Mouse (Mus musculus) gastrocnemius, postnatal 4 days (tissue): ENCODE measurements around the gene Rfxank. TPM values are rescaled to one million over a fixed set of nuclear protein-coding genes. Genes with fewer than 3 reads are reported as not detected.

ENCODE experiments used
- DNase-seq, 2 experiments: peaks; one replicate each; pipeline ENCODE4 v3.0.0; 2021 to 2022; ENCODE audit warnings: low spot score in 2 of 2, mixed read lengths in 2 of 2
- microRNA-seq: library from miRNA; unstranded; fragments of <30 nt; microRNA quantifications from one replicate; pipeline ENCODE4 v1.2.0, GENCODE M21; 2021
- total RNA-seq, 2 experiments: library from RNA; stranded (reverse); gene quantifications; 2 replicates each; pipeline ENCODE4 v1.2.3; 2021

Gene Rfxank
- total RNA-seq, 2 experiments from 2014 or later = 12.7 to 16.6 TPM

DNA sequence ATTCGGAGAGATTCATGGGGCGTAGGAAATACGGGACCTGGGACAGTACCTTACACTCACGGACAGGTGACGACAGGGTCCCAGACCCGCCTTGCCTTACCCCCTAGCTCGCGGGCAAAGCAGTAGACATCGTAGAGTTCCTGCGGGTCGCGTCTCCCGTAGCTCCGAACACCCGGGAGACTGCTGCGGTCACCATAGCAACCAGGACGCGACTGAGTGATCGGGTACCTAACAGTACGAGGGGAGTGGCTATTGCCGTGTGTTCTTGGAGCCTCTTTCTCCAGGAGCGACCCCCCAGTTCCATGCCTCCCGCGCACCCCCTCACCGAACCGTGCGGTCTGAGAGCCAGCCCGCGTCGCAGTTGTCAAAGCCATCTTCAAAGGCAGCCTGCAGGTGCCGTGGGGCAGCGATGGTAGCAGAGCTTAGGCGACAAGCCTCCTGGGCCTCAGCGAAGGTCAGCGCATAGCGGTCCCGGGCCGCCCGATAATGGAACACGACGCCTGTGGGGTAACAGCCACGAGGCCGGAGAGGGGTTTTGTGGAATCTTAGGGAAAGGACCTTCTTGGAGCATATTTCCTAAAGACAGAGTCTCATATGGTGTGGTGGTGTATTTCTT lies 26.4 kb downstream of the Rfxank start:
- no peak for DNase-seq

DNA sequence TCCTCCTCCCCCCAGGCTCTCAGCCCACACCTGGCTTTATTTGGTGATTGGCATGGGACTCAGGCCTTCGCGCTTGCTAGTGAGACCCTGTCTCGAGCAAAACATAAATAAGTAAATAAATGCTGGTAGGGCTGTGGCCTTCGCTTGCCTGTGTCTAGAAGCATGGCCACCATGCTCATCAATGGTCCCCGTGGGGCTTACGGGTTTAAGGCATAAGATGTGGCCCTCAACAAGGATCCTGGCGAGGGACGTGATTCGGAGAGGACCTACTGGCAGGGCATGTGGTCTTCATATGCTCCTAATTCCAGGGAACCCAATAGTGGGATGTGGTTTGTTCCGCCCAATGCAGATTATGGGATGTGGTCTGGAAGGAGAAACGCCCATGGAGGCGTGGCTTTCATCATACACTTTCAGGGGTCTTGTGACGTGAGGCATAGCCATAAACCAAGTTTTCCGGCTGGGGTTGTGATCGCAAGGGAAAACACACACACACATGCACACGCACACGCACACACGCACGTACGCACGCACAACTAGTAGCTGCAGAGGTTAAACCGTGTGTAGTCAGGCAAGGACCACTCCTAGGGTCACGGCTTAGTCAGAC lies 27.7 kb downstream of the Rfxank start:
- no peak for DNase-seq

DNA sequence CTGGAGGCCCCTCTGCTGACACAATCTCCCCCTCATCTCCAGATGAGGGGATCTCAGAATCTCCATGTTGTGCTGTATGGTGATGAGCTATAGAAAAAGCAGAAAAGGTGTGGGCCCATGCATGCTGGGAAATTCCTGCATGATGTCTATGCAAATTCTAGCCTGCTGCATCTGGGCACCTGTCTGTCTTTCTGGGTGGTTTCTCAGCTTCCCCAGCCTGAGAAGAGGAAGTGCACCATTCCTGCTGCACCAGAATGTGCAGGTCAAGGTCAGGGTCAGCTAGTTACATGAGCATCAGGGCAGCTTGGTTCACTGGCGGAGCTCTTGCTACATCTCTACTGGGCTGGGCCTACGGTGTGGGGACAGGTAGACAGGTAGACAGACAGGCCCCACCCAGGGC lies 28.5 kb downstream of the Rfxank start:
- no peak for DNase-seq

DNA sequence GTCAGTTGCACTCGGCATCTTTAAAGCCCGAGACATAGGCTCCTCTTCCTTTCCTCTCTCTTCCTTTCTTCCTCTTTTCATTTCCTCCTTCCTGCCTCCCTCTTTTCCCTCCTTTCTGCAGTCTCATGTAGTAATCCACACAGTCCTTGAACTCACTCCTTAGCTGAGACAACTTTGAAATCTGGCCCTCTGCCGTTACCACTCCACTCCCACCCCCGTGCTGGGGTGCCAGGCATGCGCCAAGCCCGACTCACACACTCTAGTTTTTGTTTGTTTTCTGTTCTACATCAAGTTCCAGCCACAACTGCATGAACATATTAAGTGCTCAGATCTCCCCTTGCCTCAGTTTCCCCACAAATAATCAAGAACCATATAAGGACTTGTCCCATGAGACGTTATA lies 34.0 kb downstream of the Rfxank start:
- no peak for DNase-seq

DNA sequence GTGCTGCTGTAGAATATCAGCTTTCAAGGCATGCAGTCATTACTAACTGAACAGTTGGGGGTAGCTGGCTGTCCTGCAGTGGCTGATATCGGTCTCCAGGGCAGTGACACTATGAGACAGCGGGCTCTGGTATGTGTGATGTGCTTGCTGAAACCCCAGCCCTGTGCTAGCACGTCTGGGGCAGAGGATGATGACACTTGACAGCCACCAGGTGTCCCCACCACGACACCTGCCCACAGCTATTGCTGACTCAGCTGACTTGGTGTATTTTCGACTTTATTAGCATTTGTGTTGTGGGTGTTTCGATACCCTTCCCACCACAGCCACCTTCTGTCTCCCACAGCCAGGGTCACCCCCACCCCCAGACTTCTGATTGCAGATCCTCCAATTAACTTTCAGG lies 34.4 kb downstream of the Rfxank start:
- DNase-seq = no peak

DNA sequence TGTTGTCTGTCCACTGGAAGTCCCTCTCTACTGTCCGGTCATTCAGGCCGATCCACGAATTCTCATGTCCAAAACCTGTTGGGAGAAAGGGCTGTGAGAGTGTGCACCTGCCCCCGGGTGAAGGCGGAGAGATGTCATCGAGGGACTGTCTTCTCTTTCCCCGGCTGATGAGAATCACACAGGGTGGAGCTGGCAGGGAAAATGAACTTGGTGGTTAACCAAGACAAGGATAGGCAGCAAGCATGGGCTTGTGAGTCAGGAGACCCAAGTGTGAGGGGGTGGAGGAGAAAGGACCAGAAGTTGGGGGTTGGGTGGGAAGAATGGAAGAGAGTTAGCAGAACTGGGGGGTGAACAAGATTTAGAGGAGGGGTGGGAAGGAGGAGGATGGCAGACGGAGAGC lies 38.7 kb downstream of the Rfxank start:
- DNase-seq = no peak

DNA sequence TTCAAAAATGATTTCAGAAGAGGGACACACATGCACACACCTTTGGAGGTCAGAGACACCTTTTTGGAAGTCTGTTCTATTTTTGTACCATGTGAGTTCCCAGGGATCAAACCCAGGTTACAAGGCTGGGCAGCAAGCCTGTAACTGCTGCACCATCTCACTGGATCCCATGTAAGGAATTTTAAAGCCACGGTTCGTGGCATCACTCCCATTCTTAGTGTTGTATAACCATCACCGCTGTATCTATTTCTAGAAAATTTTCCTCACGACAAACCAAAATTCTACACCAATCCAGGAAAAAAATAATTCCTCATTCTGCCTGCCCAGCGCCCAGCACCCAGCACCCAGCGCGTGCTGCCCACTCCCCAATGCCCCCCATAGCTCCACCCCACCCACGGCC lies 39.7 kb downstream of the Rfxank start:
- DNase-seq = no peak

DNA sequence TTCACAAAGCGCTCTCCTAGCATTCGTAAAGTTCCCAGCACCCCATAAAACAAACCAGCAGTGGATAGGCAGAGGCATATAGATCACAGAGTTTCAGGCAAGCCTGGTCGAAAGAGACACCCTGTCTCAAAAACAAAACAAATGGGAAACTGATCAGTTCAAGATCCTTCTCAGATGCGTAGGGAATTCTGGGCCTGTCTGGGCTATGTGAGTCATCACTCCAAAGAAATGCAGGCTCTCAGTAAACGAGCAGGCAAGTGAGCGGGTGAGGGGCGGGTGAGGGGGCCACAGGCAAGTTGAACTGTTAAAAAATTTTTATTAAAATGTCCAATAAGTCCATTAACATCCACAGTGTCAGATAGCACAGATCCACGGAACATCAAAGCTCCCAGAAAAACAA lies 46.2 kb downstream of the Rfxank start:
- DNase-seq = no peak

DNA sequence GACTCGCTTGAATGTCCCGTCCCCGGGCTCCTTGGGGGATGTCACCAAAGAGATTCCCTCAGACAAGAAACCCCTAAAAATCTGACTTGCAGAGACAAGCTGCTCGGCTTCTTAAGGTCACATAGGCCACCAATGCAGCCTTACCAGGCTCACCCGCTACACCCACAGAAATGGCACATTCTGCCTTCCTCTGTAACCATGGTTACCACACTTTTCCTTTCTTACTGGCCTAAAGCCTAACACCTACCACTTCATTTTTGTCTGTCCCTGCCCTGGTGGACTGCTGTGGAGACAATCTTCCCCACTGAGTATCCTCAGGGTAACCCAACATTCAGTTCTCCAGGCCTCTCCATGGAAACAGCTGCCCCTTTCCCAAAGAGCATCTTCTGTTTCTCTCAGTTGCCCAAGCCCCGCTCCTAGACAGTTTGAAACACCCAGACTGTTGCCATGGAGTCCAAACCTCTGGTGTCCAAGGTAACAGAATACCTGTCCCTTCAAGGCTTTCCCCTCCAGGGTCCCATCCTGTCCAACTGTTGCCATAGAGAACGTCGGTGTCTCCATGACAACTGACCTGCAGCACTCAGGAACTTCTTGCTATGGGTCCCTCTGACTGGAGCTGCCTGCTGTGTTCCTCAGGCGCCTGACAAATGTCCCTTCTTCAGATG lies 49.5 kb downstream of the Rfxank start:
- DNase-seq = no peak

DNA sequence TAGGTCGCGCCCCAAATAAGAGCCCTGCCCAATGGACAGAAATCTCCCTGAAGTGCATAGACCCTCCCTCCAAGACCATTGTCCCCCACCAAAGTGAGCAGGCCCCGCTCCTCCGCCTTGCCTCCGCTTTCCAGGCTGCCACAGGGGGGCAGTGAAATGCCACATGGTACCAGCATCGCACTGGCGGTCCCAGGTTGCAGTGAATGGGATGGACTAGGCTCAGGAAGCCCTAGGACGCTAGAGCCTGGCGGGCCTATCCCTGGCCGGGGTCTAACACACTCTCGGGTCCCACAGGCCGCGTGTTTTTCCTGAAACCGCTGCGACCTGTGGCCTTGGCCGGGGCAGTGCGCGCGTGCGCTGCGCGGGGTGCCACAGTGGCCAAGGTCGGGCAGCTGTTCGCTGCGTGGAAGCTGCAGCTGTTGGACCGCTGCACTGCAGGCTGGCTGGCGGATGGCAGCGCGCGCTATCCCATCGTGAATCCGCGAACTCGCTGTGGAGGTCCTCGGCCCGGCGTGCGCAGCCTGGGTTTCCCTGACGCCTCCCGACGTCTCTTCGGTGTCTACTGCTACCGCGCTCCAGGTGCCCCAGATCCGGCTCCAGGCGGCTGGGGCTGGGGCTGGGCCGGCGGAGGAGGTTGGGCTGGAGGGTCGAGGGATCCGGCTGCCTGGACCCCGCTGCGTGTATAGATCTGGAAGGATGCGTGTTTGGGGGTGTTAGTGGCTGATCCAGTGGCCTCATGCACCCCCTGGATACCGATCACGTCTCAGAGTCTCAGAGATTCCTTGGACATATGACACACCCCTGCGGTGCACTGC lies 50.9 kb downstream of the Rfxank start:
- no peak for DNase-seq

DNA sequence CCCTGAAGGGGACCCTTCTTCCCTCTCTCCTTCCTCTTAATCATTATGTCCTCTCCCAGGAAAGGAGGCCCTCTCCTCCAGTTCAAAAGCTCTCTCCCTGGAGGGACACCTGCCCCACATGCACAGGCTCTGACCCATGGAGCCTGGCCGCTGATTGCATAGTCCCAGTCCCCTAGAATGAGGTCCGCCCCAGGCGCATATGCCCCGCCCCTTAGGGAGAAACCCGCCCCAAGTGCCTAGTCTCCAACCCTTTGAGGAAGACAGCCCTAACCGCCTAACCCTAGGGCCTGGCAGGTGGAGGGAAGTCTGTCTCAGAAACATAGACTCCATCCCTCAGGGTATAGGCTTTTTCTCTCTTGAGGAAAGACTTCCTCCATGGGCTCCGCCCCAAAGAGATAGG lies 51.7 kb downstream of the Rfxank start:
- DNase-seq = no peak

DNA sequence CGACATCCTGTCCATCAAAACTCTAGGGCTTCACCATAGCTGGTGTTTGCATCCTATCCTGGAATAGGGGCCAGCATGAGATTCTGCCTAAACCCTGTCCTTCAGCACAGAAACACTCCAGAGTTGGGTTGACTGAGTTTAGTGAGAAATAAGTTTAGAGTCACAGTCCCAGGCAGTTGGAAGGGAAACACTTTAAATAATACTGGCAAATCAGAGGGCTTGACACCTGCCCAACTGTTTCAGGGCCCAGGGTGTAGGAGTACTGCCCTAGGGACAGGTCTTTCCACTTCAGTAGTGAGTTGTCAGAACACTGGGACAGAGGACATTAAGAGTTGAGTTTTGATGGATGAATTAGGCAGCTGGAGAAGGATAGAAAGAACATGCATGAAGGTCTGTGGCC lies 52.8 kb downstream of the Rfxank start:
- no peak for DNase-seq

DNA sequence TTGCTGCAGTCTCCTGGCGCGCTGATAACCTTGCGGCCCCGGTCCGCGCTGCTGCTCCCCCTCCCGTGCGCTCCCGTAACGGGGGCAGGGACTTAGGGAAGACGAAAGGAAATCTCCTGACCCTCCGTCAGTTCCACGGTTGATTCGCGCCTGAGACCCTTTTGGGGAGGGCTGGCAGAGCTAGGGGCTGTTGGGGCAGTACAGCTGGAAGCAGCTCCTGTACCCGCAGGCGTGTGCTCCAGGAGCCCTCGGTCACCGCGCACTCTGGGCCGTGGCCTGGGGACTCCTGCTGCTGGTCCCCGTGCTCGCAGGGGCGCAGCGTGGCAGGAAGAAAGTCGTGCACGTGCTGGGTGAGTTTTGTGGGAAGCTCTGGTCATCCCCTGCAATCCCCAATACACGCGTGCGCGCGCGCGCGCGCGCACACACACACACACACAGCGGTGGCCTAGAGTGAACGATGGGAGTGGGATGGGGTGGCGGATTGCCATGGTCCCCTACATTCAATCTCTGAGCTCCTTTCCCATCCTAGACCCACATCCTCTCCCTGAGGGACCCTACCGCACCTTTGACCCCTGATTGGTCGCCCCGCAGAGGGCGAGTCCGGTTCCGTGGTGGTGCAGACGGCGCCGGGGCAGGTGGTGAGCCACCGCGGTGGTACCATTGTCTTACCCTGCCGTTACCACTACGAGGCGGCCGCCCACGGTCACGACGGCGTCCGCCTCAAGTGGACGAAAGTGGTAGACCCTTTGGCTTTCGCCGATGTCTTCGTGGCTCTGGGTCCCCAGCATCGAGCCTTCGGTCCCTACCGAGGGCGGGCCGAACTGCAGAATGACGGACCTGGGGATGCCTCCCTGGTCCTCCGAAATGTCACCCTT lies 54.5 kb downstream of the Rfxank start:
- no peak for DNase-seq

DNA sequence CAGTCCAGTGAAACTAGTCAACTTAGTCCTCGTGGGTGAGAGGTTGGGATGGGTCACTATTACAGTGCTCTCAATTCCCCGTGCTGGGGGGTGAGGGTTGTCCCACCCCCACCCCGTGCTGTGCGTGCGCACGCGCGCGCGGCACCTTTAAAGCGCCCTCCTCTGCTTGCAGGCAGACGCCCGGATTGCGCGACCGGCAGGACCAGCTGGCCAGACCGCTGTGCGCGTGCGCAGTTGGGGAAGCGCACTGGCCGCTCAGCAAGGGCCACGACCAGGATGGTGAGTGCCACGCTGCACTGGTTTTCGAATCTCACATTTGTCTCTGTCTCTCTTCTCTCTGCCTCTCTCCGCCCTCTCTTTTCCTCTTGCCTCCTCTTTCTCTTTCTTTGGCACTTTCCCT lies 55.7 kb downstream of the Rfxank start, which contains the start of gene Hapln4:
Gene Hapln4, plus strand, starts transcription at position 173 of the 400 bp plus-strand sequence.
- no peak for DNase-seq

DNA sequence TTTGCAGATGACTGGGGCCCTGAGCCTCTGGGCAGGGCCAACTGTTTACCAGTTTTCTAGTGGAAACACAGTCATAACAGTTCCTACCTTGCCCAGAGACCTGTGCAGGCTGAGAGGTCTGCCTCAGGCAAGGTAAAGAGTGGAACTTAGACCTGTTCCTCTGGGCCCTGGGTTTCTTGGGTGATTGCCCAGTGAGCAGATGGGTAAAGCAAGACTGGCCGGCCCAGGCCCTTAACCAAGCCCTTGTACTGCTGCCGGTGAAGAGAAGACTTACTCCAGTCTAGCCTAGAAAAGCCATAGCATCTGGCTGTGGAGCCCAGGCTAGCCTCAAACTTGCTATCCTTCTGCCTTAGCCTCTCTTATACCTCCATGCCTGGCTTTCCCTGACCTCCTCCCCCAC lies 57.0 kb downstream of the Rfxank start:
- no peak for DNase-seq

Small RNA genes within 50 kb of the gene (microRNA-seq; reads per million reads assigned to microRNA genes)
- gene Mir7066 = not detected

Other genes with a start within 250 kb of the Rfxank start
- under 1 TPM in 1 of 2 experiments, not detected in 1; 0.60 TPM for gene Tssk6, start 237.0 kb downstream of the Rfxank start, total RNA-seq
- gene Ndufa13, start 236.6 kb downstream of the Rfxank start, total RNA-seq = 100 to 1,000 TPM; 188 to 196 TPM
- 10 to 100 TPM; 10.8 to 11.7 TPM for gene Yjefn3, start 236.4 kb downstream of the Rfxank start, total RNA-seq
- 10 to 100 TPM; 60.9 to 74.5 TPM for gene Gatad2a, start 142.8 kb downstream of the Rfxank start, total RNA-seq
- 10 to 100 TPM; 41.0 to 45.2 TPM for gene Mau2, start 96.4 kb downstream of the Rfxank start, total RNA-seq
- 10 to 100 TPM; 23.0 to 23.8 TPM for gene Sugp1, start 96.3 kb downstream of the Rfxank start, total RNA-seq
- gene Tm6sf2, start 66.2 kb downstream of the Rfxank start, total RNA-seq = under 1 TPM; 0.54 to 0.67 TPM
- gene Hapln4, start 55.7 kb downstream of the Rfxank start, total RNA-seq = not detected
- gene Ncan, start 18.3 kb downstream of the Rfxank start, total RNA-seq = under 1 TPM; 0.07 to 0.08 TPM
- gene Nr2c2ap, start 7.8 kb downstream of the Rfxank start, total RNA-seq = 10 to 100 TPM in 1 of 2 experiments, 1 to 10 TPM in 1; 8.6 to 10.3 TPM
- gene Borcs8, start 345 bp upstream of the Rfxank start, total RNA-seq = 10 to 100 TPM; 25.6 to 27.7 TPM
- gene Mef2b, start 557 bp upstream of the Rfxank start, total RNA-seq = under 1 TPM; 0.26 to 0.56 TPM
- gene Tmem161a, start 33.2 kb upstream of the Rfxank start, total RNA-seq = 10 to 100 TPM; 64.5 to 72.5 TPM
- gene Slc25a42, start 73.2 kb upstream of the Rfxank start, total RNA-seq = 10 to 100 TPM; 26.2 to 27.9 TPM
- 10 to 100 TPM; 49.1 to 52.6 TPM for gene Sugp2, start 95.1 kb upstream of the Rfxank start, total RNA-seq
- gene Armc6, start 95.3 kb upstream of the Rfxank start, total RNA-seq = 10 to 100 TPM; 16.1 to 16.4 TPM
- gene Homer3, start 143.7 kb upstream of the Rfxank start, total RNA-seq = 10 to 100 TPM; 23.2 to 24.3 TPM
- 10 to 100 TPM; 42.8 to 42.9 TPM for gene Ddx49, start 163.3 kb upstream of the Rfxank start, total RNA-seq
- 100 to 1,000 TPM; 168 to 177 TPM for gene Cope, start 163.4 kb upstream of the Rfxank start, total RNA-seq
- gene Cers1, start 176.6 kb upstream of the Rfxank start, total RNA-seq = 10 to 100 TPM; 23.1 to 24.4 TPM
- 1 to 10 TPM; 3.5 to 4.0 TPM for gene Gdf1, start 190.7 kb upstream of the Rfxank start, total RNA-seq
- 10 to 100 TPM; 45.0 to 47.9 TPM for gene Upf1, start 214.1 kb upstream of the Rfxank start, total RNA-seq
- 1 to 10 TPM; 4.6 to 9.3 TPM for gene Comp, start 234.4 kb upstream of the Rfxank start, total RNA-seq